ENCODE assay signal across 8 mouse cellular contexts in the genomic region with DNA sequence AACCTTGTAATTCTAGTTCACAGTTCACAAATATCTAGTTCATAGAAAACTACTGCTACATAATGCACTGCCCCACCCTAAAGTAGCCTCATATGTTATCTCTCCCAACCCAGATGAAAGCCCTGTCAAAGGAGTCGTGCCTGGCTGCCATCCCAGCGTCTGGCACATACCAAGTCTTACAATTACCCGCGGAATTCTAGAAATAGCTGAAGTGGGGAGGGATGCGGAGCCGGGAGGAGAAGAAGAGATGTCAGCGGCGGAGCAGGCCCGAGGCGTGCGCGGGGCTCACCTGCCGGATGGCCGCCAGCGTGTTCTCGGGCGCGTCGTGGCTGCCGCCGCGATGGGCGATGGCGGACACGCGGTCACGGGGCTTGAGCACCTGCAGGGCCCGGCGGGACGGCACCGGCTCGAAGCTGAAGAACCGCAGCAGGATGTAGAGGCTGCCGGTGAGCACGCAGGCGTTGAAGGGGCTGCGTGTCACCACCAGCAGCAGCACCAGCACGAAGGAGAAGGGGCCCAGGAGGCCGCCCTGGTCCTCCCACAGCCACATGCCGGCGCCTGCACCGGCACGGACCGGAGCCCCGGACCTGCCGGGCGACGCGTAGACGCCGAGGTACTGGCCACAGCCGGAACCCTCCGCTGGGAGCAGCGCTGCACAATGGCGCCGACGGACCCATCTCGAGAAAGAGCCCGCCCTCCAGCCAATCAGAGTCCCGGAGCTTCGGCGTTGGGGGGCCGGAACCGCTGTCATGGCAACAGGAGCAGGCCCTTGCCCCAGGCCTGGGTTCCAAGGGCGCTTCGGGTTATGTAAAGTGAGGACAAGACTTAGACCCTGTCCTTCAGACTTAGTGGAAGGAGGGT. TPM values are rescaled to one million over a fixed set of nuclear protein-coding genes. Genes with fewer than 3 reads are reported as not detected.
DNase-seq lines count a peak whose midpoint lies in the region; ATAC-seq and TF ChIP-seq lines count a peak whose summit lies in the region.

A gene (minus strand): TSS at position 678 of the 861 bp plus-strand sequence.

- H3K4me2 ChIP-seq in hindbrain, embryonic 14.5 days (replicated peaks): peak within 1 kb of the TSS; percentile 51

- ATAC-seq in Patski: peak; percentile 97
- peak; percentile 93 for ATAC-seq in hindbrain, embryonic 14.5 days (ENCODE audit: low FRiP score)

- under 1% methylated on average over 66 of the region's 66 CpGs for WGBS in hindbrain, embryonic 14.5 days

- peak within 1 kb of the TSS; percentile 90 for H3K9ac ChIP-seq in hindbrain, embryonic 14.5 days

- H3K4me1 ChIP-seq in hindbrain, embryonic 14.5 days (replicated peaks; ENCODE audit: control insufficient read depth, insufficient read depth, low read length): peaks cover 24% of the 10 kb centered on the region

- peak within 1 kb of the TSS; percentile 81 for H3K4me3 ChIP-seq in hindbrain, embryonic 14.5 days (replicated peaks; ENCODE audit: low read length)

- H3K9me3 ChIP-seq in hindbrain, embryonic 14.5 days (ENCODE audit: control insufficient read depth, low read length): no peaks in the 10 kb centered on the region

- POLR2A ChIA-PET in Patski (lab: Charles Lee): no interaction called here

- CTCF ChIA-PET in Patski (lab: Charles Lee): interaction anchor here (1.8 kb wide), 1 partner anchor 16 kb away, joined by 4 read pairs; no protein-coding TSS in a partner anchor

- in situ Hi-C loops in Patski (cut with MboI; ENCODE audit: low pct_unique_long_range_greater_than_20kb): no loop called here

- TF ChIP-seq CTCF in Patski (IDR thresholded peaks at IDR 0.05): no peak

- H3K36me3 ChIP-seq in hindbrain, embryonic 14.5 days (replicated peaks; ENCODE audit: control insufficient read depth, insufficient read depth): peaks cover 19% of the 10 kb centered on the region

- DNase-seq in Patski (ENCODE audit: low read depth, low spot score): peak; percentile 37
- peak; percentile 92 to 94 for DNase-seq in cerebellum, postnatal 14 days
- peak; percentile 83 to 91 for DNase-seq in frontal cortex, postnatal 25 days (ENCODE audit: low spot score in 2 of 2)
- DNase-seq in hindbrain, embryonic 14.5 days (ENCODE audit: low spot score): peak; percentile 84
- peak; percentile 92 to 93 for DNase-seq in layer of hippocampus, postnatal 36 days
- DNase-seq in lung, postnatal 36 days: peak; percentile 95
- peak; percentile 95 for DNase-seq in retina, postnatal 1 day
- peak; percentile 83 to 85 for DNase-seq in urinary bladder, adult 18-20 months (ENCODE audit: low spot score in 2 of 2)

- H3K27me3 ChIP-seq in Patski: no peaks in the 10 kb centered on the region
- H3K27me3 ChIP-seq in hindbrain, embryonic 14.5 days (ENCODE audit: control insufficient read depth, insufficient read depth, low read length): no peaks in the 10 kb centered on the region

- peak within 1 kb of the TSS; percentile 94 for H3K27ac ChIP-seq in hindbrain, embryonic 14.5 days

RNA-seq across cellular contexts. Expression of the gene that starts here (rescaled TPM):
- 113 TPM for polyA plus RNA-seq in Patski (2021)
- 228 and 243 TPM in 2 replicates for polyA plus RNA-seq in hindbrain, embryonic 14.5 days (2014; fragmentation: Nextera tagmentation; extraction: Ambion mirVana)
- total RNA-seq in layer of hippocampus, postnatal 36 days (2021): 100 to 1,000 TPM; 214 to 224 TPM

Comparison
In these comparisons a context has a peak if more than half of its experiments do, and no peak if none do; other contexts are left out.
1. Peak in every context shown above with its lines: DNase-seq, ATAC-seq, H3K4me3 ChIP-seq and H3K27ac ChIP-seq.
2. DNase-seq: peak in every context shown above with its lines; median percentile 95 in lung, postnatal 36 days; 95 in retina, postnatal 1 day; 93 in cerebellum, postnatal 14 days; 92 in layer of hippocampus, postnatal 36 days; 87 in frontal cortex, postnatal 25 days; 84 in hindbrain, embryonic 14.5 days; 84 in urinary bladder, adult 18-20 months; 37 in Patski.